Mouse (Mus musculus) MEL (cell line): ENCODE measurements at regions not wholly inside any gene's neighbourhood (a gene's known extent, or its start where the extent isn't known, plus 50 kb on each side); places are given as distances from the start of the nearest gene placed in this dataset.

Experiments
- CHD1 ChIP-seq: IDR thresholded peaks from 2 replicates; pipeline ENCODE4 v1.6.1; 2012; ENCODE audit warnings: low read depth, mild to moderate bottlenecking, inconsistent platforms, low read length, improper control_type of control experiment
- ELF1 ChIP-seq: IDR thresholded peaks from 2 replicates; pipeline ENCODE4 v1.6.1; 2014; ENCODE audit warnings: low read depth, mild to moderate bottlenecking, inconsistent platforms, low read length, improper control_type of control experiment, moderate library complexity
- ZMIZ1 ChIP-seq: IDR thresholded peaks from 2 replicates; pipeline ENCODE4 v1.6.1; 2012; ENCODE audit warnings: low read depth, mild to moderate bottlenecking, inconsistent platforms, low read length, improper control_type of control experiment, moderate library complexity
- ZNF384 ChIP-seq: IDR thresholded peaks from 2 replicates; pipeline ENCODE4 v1.6.1; 2012; ENCODE audit warnings: low read depth, mild to moderate bottlenecking, inconsistent platforms, low read length, improper control_type of control experiment

DNA sequence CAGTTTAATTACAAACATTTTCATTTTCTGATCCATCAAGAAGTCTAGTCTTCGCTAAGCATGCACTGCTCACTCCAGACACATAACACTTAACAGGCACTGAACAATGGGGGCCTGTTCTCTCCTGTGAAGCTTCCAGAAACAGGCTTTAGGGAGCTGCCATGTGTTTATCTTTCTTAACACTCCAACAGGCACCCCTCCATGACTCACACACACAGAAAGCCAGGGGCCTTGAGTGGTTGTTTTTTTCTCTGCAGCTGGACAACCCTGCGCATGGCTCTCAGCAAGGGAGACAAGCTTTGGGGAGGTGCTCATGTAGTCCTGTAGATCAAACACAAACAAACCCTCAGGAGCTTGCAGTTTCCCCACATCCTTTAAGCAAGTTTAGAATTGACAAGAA, 136.6 kb upstream of the Ccn2 start:
- TF ChIP-seq ZNF384 (no peak), ELF1 (no peak), CHD1 (no peak), ZMIZ1 (no peak)
